Mouse (Mus musculus): Measurements from ENCODE around the gene Klhl25. TPM values are rescaled to one million over a fixed set of nuclear protein-coding genes. Genes with fewer than 3 reads are reported as not detected.

Klhl25 gene
- 28.4 TPM for total RNA-seq (2023)

GRCm38 (mm10) chr7:75848115-75848775 is at the start of gene Klhl25:
Gene Klhl25 (plus strand): TSS chr7:75848310.

All from CD8-positive naive resting alpha-beta T cell, adult 57 days (primary cell).